Mouse (Mus musculus) megakaryocyte, embryonic 14.5 days (primary cell): Measurements from ENCODE around the gene Gli1.

Experiments
- FLI1 ChIP-seq: IDR thresholded peaks from 2 replicates; pipeline ENCODE4 v1.6.1; 2012; ENCODE audit warnings: low read length, inconsistent platforms, mixed read lengths
- GATA1 ChIP-seq: IDR thresholded peaks from 3 replicates; pipeline ENCODE4 v1.6.1; 2012; ENCODE audit warnings: mixed read lengths, low read length, inconsistent platforms, borderline replicate concordance

DNA sequence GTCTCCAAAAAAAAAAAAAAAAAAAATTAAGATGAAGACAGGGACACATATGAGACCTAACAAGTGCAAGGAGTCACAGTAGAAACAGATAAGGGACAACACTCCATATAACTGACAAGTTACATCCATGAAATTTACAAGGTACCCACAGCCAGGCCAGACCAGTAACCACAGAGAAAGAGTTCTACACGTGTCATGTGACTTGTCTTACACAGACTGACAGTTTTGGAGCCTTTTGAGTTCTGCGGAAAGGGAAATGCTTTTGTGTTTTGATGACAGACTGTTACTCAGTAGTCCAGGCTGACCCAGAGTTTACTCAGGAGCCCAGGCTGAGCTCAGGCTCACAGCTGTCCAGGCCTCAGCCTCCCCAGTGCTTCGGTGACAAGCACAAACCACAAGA lies 1.3 kb upstream of the Gli1 start:
- TF ChIP-seq GATA1 (no peak), FLI1 (no peak)
